Mouse (Mus musculus): ENCODE data around the gene Rspry1.

Rspry1 gene

DNA sequence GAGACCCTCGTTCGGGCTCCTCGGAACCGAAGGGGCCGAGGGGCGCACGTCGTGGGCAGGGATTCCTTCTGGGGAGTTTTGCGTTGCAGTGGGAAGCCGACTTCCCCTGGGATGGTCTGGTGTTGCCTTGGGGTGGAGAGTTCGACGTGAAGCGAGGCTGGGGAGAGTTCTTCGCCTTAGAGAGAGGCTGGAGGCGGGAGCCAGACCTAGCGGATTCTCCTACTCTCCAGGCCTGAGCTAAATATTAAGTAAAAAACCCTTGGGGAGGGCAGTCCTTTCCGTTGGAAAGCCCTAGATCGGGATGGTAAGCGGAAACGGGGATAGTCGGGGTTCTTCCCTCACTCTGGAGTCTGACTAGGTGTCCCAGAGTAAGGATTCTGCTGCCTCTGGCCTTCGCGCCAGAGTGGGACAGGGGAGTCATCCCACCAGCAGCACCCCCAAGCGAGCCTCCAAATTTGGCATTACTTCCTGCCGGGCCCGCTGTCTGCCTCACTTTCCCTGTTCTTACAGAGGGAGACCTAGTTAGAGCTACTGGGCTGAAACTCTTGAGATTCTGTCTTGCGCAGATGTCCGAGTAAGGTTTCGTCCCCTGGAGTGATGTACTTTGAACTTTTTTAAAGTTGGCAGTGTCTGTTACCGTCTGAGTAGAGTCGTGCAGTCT is 864 bp downstream of the Rspry1 start:
- DNase-seq (ENCODE audit: low read depth), result no peak

DNA sequence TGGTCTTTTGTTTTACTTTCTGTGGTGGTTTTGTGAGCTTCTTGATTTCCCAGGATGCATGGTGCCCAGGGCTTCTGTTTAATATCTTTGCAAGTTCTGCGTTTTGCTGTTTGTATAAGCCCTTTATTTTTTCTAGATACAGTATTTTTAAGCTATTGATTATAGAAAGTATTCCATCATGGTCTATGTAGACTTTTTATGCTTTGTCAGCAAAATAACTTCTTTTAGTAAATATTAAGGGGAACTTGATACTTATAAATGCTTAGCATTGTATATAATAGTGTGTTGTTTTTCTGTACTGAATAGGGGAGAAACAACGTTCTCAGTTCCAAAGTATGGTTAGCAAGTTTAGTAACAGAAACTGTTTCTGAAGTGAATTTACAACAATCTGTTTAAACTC is 2.3 kb downstream of the Rspry1 start:
- no peak for DNase-seq (ENCODE audit: low read depth)

DNA sequence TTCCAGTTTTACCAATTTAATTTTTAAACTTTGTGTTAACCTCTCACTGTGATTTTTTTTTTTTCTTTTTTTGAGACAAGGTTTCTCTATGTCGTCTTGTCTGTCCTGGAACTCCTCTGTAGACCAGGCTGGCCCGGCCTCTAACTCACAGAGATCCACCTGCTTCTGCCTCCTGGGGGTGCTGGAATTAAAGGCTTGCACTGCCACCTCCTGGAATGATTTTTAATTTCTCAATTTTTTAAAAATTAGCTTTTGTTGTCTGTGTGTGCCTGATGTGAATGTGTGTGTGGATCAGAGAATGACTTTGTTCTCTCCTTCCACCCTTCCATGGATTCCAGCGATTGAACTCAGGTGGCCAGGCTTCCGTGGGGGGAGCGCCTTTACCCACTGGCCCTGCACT is 5.3 kb downstream of the Rspry1 start:
- DNase-seq (ENCODE audit: low read depth), result no peak

DNA sequence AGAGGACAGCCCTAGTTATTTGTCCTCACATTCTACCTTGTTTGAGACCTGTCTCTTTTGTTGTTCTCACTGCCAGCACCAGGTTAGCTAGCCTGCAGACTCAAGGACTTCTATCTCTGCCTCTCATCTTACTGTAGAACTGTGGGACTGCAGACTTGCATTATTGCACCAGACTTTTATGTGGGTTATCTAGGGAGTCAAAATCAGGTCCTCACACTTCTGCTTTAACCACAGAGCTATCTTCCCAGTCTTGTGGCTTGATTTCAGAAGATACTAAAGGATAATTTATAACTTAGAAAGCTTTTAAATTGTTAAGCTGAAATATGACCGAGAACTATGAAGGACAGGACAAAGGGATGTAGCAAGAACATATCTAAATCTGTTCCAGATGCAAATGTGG is 23.1 kb downstream of the Rspry1 start:
- no peak for DNase-seq (ENCODE audit: low read depth)

DNA sequence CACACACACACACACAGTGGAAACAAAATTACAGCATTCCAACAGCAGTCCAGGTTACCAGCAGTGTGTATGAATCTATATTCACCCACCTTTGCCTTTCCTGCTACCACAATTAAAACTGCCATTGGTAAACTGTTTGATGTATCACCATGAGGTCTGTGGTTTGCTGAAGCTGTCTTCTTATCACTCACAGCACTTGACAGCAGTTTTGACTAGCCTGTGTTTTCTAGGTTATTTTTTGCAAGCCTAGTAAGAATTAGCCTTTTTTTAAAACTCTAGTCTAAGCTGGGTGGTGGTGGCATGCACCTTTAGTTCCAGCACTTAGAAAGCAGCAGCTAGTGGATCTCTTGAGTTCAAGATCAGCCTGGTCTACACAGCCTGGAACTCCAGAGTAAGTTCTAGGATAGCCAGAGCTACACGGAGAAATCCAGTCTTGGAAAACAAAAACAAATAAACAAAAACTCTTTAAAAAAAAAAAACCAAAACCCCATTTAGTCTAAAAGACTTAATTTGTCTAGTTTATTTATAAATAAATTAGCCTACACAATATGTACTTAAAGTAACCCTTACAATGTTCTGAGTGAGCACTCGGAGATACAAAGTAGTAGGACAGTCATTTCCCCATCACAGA is 31.9 kb downstream of the Rspry1 start:
- no peak for DNase-seq (ENCODE audit: low read depth)

DNA sequence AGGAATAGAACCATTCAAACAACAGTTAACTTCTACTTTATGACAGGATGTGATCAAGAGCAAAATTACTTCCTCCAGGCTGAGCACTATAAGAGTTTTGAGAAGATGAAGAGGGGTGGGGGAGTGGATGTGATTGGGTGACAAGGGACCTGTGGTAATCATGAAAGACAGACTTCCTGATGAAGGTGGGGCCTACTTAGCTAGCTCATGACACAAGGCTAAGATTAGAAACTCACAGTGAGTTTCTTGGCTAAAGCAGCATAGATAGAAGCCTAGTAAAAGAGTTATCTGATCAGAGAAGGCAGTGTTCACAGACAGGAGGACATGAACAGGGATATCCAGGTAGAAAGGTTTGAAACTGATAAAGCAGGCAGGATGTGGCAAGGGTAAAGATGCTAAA is 32.5 kb downstream of the Rspry1 start:
- DNase-seq (ENCODE audit: low read depth), result no peak

DNA sequence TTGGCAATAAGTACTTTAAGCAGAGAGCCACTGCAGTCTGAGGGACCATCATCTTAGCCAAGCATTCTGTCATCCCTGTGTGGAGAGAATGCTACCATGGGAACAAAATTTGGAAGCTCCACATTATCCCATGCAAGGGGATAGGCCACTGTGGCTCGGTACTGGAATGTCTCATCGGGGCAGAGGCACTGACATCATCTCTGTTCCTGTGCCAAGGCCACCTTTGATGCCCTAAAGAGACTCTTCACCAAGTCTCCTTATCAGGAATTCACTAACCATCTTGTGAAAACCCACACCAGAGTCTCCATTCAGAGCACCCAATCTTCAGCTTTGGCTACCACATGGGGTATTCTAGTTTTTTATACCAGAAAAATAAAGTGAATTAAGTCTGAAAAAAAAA is 39.4 kb downstream of the Rspry1 start:
- DNase-seq (ENCODE audit: low read depth), result no peak

DNA sequence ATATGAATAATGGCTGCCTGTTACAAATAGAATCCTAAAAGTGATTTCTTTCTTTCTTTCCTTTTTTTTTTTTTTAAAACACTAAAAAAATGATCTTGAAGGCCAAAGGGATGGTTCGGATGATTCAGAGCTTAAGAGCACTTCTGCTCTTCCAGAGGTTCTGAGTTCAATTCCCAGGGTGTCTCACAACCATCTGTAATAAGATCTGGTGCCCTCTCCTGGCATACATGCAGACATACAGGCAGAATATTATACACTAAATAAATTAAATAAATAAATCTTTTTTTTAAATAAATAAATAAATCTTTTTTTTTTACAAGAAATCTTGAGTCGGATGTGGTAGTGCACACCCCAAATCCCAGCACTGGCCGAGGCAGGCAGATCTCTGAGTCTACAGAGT is 40.2 kb downstream of the Rspry1 start:
- DNase-seq (ENCODE audit: low read depth), result no peak

DNA sequence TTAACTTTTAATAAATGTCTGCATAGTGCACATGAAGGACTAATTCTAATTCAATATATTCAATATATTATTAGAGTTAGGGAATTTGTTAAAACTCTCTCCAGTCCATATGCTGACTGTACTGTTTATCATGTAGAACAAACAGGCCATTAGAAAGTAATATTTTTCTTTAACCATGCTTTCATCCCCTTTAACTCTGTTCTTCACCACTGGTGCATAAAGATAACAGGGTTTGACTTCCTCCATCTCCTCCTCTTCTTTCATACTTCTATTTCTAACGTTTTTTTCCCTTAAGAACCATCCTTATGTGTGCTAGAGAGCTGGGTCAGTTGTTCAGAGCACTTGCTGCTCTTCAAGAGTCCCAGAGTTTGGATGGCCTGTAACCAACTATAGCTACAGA is 43.5 kb downstream of the Rspry1 start:
- DNase-seq (ENCODE audit: low read depth), result no peak

DNA sequence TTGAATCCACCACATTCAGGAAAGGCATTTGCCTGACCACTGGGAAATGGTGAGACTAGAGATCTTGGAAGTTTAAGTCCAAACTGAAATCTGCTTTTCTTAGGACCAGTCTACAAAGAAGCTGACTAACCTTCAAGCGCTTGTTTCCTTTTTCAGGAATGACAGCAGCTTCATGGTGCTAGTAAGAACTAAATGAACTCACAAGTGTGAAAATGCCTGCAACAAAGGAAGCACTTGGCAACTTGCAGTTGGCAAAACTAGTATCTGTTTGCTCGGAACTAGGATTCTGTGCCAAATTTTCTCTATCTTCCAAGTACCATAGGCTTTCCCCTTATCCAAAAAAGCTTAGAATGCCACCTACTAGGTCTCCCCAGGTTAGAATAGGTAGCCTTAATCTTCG is 44.4 kb downstream of the Rspry1 start:
- DNase-seq (ENCODE audit: low read depth), result no peak

DNA sequence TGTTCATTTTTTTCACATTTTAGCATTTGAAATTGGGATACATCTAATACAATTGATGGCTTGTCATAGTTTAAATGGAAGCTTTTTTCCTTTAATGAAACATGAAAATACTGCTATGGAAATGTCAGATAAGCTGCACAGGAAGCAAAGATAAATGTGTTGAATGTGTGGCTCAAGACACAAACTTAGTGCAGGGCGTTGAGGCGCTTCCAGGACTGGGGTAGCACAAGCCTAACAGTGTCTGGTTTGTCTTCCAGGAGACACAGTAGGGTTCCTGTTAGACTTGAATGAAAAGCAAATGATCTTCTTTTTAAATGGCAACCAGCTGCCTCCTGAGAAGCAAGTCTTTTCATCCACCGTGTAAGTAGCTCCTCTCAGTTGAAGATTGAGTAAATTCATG is 47.8 kb downstream of the Rspry1 start:
- no peak for DNase-seq (ENCODE audit: low read depth)

DNA sequence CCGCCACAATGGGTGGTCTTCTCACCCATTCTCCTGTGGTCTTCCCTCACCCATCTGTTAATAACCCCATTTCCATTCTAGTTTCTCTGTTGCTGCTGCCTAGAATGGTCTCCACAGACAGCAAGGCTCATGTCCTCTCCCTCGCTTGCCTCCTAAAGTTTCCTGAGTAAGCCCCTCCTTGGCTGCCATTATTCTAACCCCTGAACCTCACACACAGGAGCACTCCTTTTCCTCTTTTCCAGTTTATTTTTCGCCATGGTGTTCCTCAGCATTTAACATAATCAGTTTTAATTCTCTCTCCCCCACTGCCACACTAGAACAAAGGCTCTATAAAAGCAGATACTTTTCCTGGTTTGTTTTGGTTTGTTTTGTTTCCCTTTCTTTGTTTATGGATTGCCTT is 51.2 kb downstream of the Rspry1 start:
- no peak for DNase-seq (ENCODE audit: low read depth)

DNA sequence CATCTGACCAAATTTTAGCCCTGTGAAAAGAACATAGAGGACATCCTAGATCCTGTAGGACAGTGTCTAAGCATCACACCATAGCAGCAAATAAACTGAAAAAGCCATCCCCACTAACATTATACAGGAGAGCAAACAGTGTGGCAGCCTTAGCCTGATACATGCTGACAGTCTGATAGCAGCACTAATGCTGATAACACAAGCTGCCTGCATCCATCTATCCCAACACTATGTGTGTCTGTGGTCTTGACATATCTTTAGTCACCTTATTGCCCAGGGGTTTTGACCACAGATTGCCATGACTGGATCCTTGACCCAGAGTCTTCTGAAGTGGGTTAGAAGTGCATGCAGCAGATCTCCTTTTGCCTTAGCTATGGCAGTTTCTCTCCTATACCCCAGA is 53.3 kb downstream of the Rspry1 start:
- DNase-seq (ENCODE audit: low read depth), result no peak

DNA sequence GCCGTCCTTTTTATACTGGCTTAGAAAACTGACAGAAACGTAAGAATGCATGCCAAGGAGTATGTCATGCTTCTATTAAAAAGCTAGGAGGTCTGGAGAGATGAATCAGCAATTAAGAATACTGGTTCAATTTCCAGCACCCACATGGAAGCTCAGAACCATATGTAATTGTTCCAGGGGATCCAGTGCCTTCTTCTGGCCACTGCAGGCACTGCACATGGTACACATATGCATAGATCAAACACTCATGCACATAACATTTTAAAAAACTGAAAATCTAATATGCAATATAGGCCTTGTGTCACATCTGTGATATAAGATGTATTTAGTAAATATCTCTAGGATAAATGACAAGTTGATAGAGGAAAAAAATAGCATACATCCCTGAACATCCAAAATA is 56.3 kb downstream of the Rspry1 start:
- no peak for DNase-seq (ENCODE audit: low read depth)

DNA sequence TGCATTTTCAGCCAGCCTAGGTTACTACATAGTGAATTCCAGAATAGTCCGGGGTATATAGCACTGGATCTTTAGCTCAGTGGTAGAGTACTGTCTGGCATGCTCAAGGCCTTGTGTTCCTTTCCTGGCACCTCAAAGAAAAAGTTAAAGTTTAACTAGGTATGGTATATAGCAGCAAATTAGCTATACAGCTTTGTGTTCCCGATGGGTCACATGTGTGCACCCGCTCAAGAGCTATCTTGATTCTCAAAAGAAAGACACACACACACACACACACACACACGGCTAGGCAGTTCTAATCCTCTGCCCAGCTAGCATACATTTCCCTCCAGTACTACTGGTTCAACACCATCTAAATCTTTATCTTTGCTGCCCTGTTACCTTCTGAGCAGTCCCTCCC is 58.7 kb downstream of the Rspry1 start:
- no peak for DNase-seq (ENCODE audit: low read depth)

DNA sequence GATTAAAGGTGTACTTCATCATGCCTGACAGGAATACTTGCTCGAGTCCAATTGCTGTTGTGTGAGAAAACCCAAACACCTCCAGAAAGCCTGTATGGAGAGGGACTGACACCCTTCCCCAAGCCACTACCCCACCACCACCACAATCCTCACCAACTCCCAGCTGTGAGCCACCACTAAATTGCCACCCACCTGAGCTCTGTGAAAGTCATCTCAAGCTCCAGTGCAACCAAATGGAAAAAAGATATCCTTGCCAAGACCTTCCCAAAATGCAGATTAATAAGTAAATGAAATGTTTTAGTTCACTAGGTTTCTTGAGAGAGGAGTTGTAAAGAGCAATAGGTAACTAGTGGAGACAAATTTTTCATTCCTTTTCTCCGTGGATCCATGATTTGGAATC is 63.0 kb downstream of the Rspry1 start:
- DNase-seq (ENCODE audit: low read depth), result no peak

DNA sequence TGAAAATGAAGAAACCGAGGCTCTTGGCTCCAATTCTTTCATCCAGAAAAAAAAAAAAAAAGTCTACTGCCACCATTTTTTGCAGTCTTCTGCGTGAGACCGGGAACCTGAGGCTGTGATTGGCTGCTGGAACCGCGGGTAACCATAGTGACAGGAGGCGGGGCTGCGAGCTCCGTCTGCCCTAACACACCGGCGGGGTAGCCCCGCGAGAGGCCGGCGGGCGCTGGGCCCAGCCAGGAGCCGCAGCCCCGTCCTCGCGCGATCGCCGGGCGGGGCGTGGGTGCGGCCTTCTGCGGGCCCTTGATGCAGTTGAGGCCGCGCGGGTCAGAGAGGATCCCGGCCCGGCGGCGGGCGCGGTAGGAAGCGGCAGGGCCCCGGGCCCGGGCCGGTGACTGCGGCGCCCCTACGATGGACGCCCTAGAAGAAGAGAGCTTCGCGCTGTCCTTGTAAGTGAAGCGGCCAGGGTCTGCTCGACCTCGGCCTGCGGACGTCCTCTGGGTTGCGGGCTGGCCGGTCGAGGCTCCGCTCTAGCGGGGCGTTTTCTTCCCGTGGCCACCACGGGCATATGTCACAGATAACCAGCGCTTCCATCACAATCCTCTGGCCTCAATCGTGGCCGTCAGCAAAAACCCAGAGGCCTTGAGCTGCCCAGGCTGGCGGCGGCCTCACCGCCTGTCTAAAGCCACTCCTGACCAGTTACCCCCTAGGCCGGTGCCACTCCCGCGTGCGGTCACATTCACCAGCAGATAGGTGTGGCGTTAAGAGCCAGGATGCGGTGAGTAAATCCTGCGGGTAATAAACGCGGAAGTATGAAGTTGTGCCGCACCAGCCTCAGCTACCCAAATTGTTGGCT is 64.9 kb downstream of the Rspry1 start, which contains the start of gene Arl2bp:
Gene Arl2bp (plus strand): TSS at position 145 of the 853 bp plus-strand sequence.
- peak; percentile 95 for DNase-seq (ENCODE audit: low read depth)

DNA sequence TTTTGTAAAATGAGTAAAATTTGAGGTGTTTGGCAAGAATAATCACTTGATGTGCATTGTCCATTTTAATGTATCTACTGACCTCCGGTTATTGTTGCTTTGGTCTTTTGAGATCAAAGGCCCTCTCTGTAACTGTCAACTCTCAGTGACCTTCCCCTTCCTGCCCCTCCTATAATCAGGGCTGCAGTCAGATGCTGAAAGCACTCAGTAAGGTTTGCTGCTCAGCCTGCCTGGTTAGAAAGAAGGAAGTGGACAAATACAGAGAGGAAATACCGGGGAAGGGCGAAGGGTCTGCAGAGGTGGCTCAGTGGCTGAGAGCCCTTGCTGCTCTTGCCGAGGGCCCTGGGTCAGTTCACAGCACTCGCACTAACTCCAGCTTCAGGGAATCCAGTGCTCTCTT is 72.6 kb downstream of the Rspry1 start:
- no peak for DNase-seq (ENCODE audit: low read depth)

DNA sequence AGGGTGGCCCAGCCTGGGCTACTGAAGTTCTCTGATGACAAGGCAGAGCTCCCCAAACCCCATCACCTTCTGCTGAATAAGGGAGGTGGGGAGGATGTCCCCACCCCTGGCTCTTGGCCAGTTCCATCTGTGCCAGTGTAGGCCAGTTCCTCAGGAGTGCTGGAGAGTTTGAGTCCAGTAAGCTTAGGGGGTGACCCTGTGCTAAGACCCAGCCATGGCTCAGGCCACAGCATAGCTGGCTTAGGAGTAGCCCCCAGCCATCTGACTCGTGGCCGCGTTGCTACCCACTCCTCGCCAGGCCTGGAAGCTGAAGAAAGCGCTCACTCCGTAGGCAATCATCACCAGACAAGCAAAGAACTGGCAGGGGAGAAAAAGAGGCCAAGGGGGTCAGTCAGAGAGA is 74.2 kb downstream of the Rspry1 start:
- DNase-seq (ENCODE audit: low read depth), result no peak

DNA sequence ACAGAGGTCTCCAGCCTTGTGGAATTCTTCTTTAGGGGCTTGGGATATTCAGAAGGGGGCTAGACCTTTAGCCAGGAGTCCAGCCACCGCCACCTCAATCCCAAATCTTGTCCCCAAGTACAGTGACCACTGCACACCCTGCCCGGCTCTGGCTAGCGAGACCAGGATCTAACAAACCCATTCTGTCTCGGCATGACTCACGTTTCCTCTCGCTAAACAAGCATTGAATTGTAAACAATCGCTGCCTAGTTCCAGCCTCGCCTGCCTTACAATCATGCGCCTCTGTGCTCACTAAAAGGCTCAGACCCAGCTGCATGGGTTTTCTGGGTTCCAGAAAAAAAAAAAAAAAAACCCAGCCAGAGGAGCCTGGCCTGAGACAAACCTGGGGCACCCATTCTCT is 76.8 kb downstream of the Rspry1 start:
- DNase-seq (ENCODE audit: low read depth), result peak; percentile 70

DNA sequence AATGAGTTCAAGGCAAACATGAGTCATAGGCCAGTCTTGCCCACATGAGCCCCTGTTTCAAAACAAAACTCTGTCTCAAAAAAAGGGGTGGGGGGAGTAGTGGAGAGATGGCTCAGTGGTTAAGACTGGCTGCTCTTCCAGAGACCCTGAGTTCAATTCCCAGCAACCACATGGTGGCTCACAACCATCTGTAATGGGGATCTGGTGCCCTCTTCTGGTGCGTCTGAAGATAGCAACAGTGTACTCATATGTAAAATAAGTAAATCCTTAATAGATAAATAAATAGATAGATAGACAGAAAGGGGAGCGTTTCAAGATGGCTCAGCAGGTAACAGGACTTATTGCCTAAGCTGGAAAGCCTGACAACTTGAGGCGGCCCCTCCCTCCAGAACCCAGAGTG is 78.7 kb downstream of the Rspry1 start:
- DNase-seq (ENCODE audit: low read depth), result no peak

DNA sequence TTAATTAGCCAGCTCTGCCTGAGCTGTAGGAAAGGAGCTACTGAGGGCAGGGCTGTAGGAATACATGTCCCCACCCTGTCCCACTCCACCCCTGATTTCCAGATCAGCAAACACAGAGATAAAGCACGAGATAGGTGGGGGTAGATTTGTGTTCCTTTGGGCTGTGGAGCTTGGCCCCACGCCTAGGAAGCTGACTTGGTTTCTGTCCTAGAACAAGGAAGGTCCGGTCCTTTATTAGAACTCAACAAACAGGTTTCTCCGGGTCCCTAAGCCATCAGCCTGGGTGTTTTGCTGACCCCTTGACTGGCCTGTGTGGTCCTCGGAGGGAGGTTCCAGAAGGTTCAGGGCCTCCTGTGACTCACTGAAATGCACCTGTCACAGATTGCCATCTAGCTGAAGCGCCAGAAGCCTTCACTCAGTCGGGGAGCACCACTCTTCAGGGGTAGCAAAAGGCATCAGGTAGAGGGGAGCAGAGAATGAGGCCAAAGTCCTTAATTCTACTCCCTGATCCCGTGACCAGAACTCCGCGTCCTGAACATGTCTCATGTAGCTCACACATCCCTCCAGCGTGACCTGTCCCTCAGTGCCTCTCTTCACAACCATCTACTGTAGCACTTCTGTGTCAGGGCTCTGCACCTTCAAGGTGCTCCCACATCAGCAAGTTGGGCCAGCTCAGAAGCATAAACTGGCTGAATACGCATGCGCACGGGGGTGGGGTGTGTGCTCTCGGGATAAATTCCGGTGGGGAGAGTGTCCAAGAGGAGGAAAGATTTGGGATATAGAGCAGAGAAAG is 81.2 kb downstream of the Rspry1 start:
- DNase-seq (ENCODE audit: low read depth), result no peak

Measured in fibroblast of lung, adult 2 months (primary cell).